Mouse (Mus musculus) kidney, postnatal 0 days (tissue): Measurements from ENCODE around the gene Hps6. TPM values are rescaled to one million over a fixed set of nuclear protein-coding genes. Genes with fewer than 3 reads are reported as not detected.

Source experiments
- ATAC-seq: fragments of 200-750 bp; cut with Nextera tagmentation; replicated peaks from 2 replicates; pipeline ENCODE4 v1.8.0; 2017; ENCODE audit warnings: low read depth, moderate number of reproducible peaks, moderate TSS enrichment, moderate library complexity; ENCODE audit not compliant: low FRiP score
- DNase-seq: peaks from one replicate; pipeline ENCODE4 v3.0.0-alpha.2; 2016; ENCODE audit warnings: low spot score
- H3K27ac ChIP-seq: fragments of 300-500 bp; sonication (generic); 2 replicates; pipeline ENCODE4 v1.5.1; 2014; ENCODE audit warnings: mild to moderate bottlenecking
- H3K27me3 ChIP-seq: fragments of 300-500 bp; sonication (generic); 2 replicates; pipeline ENCODE4 v1.6.1; 2014; ENCODE audit warnings: low read length, mixed read lengths; ENCODE audit not compliant: insufficient read depth
- H3K36me3 ChIP-seq: fragments of 300-500 bp; sonication (generic); 2 replicates; pipeline ENCODE4 v1.6.1; 2014; ENCODE audit warnings: low read length, mixed read lengths; ENCODE audit not compliant: insufficient read depth
- H3K4me1 ChIP-seq: fragments of 300-500 bp; sonication (generic); replicated peaks from 2 replicates; pipeline ENCODE4 v1.6.1; 2014; ENCODE audit warnings: antibody characterized with exemption, low read length, mixed read lengths; ENCODE audit not compliant: insufficient read depth
- H3K4me2 ChIP-seq: fragments of 300-500 bp; sonication (generic); 2 replicates; pipeline ENCODE4 v1.6.1; 2014; ENCODE audit warnings: mild to moderate bottlenecking, low read length, moderate library complexity, mixed read lengths
- H3K4me3 ChIP-seq: fragments of 300-500 bp; sonication (generic); replicated peaks from 2 replicates; pipeline ENCODE4 v1.5.1; 2014; ENCODE audit warnings: low read depth, low read length
- H3K9ac ChIP-seq: fragments of 300-500 bp; sonication (generic); 2 replicates; pipeline ENCODE4 v1.6.1; 2014; ENCODE audit warnings: low read depth, low read length
- H3K9me3 ChIP-seq: fragments of 300-500 bp; sonication (generic); replicated peaks from 2 replicates; pipeline ENCODE4 v1.6.1; 2016; ENCODE audit warnings: low read length, inconsistent platforms, mixed read lengths
- CTCF ChIP-seq: IDR thresholded peaks from 2 replicates; pipeline ENCODE4 v1.5.1; 2016; ENCODE audit warnings: antibody characterized with exemption, low read depth, mild to moderate bottlenecking, moderate library complexity
- WGBS: fragments of 180-500 bp; shearing (Covaris S2); extraction: QIAGEN DNeasy Blood & Tissue Kit; methylation state at CpG from one replicate; pipeline ENCODE4 v1.1.7; 2014; 5-methylcytosine and 5-hydroxymethylcytosine counted together
- polyA plus RNA-seq: library from polyadenylated mRNA; unstranded; fragments of >200 nt; fragmentation: Nextera tagmentation; extraction: Ambion mirVana; gene quantifications from 2 replicates; pipeline ENCODE4 v1.2.1, GENCODE M21; 2015

The Hps6 gene
- polyA plus RNA-seq, 1 experiment from 2014 or later = 7.2 TPM

GRCm38 (mm10) chr19:45993981-45994737 lies 9.1 kb upstream of the Hps6 start:
- H3K4me1 ChIP-seq = no peaks in the 10 kb centered on the region
- H3K27me3 ChIP-seq = no peaks in the 10 kb centered on the region
- H3K4me3 ChIP-seq = no peak overlapping the region
- no peak overlapping the region for H3K4me2 ChIP-seq
- no peak overlapping the region for H3K9ac ChIP-seq
- H3K27ac ChIP-seq = no peak overlapping the region
- no peaks in the 10 kb centered on the region for H3K36me3 ChIP-seq
- DNase-seq = no peak
- WGBS = 93% methylated on average over 13 of the region's 13 CpGs
- H3K9me3 ChIP-seq = no peaks in the 10 kb centered on the region
- no peak for ATAC-seq
- TF ChIP-seq CTCF = no peak

GRCm38 (mm10) chr19:45997365-45997764 lies 5.9 kb upstream of the Hps6 start:
- Histone ChIP-seq H3K4me2 (peak overlapping the region; percentile 75), H3K4me3 (peak overlapping the region; percentile 72), H3K4me1 (no peaks in the 10 kb centered on the region), H3K9me3 (no peaks in the 10 kb centered on the region), H3K36me3 (no peaks in the 10 kb centered on the region), H3K27me3 (no peaks in the 10 kb centered on the region), H3K9ac (peak overlapping the region; percentile 86), H3K27ac (peak overlapping the region; percentile 98)
- DNase-seq (peak; percentile 13), ATAC-seq (no peak)
- 60% methylated on average over 5 of the region's 5 CpGs for WGBS
- TF ChIP-seq CTCF = no peak

GRCm38 (mm10) chr19:45997785-45998693 lies 5.3 kb upstream of the Hps6 start, which contains the start of gene Armh3:
Gene Armh3, minus strand, starts transcription at chr19:45998488.
- Histone ChIP-seq H3K9me3 (no peaks in the 10 kb centered on the region), H3K4me2 (peak within 1 kb of the TSS; percentile 75), H3K27me3 (no peaks in the 10 kb centered on the region), H3K9ac (peak within 1 kb of the TSS; percentile 86), H3K4me3 (peak within 1 kb of the TSS; percentile 72), H3K36me3 (no peaks in the 10 kb centered on the region), H3K4me1 (no peaks in the 10 kb centered on the region), H3K27ac (peak within 1 kb of the TSS; percentile 98)
- WGBS = under 1% methylated on average over 75 of the region's 76 CpGs
- TF ChIP-seq CTCF = peak; percentile 15; the same call in 1 of the 2 replicates
- ATAC-seq (peak; percentile 95), DNase-seq (peak; percentile 98)

- Histone ChIP-seq H3K9ac (no peak overlapping the region; the same call in 1 of the 2 replicates), H3K4me2 (peak overlapping the region; percentile 75), H3K27me3 (no peaks in the 10 kb centered on the region), H3K27ac (no peak overlapping the region), H3K4me3 (peak overlapping the region; percentile 72), H3K4me1 (no peaks in the 10 kb centered on the region), H3K9me3 (no peaks in the 10 kb centered on the region), H3K36me3 (no peaks in the 10 kb centered on the region)
- TF ChIP-seq CTCF = no peak
- ATAC-seq (no peak; the same call in 1 of the 2 replicates), DNase-seq (no peak)
- 7% methylated on average over 8 of the region's 8 CpGs for WGBS
These were observed 4.6 kb upstream of the Hps6 start for GRCm38 (mm10) chr19:45998694-45999217.

- DNase-seq = no peak
- no peak for TF ChIP-seq CTCF
- Histone ChIP-seq H3K27ac (no peak overlapping the region), H3K9me3 (no peaks in the 10 kb centered on the region), H3K4me3 (no peak overlapping the region), H3K4me2 (no peak overlapping the region), H3K36me3 (no peaks in the 10 kb centered on the region), H3K27me3 (no peaks in the 10 kb centered on the region), H3K9ac (no peak overlapping the region), H3K4me1 (peaks cover 6% of the 10 kb centered on the region)
- no peak for ATAC-seq
- WGBS = 65% methylated on average over 1 of the region's 1 CpGs
These were observed 3.9 kb upstream of the Hps6 start for GRCm38 (mm10) chr19:45999378-45999777.

GRCm38 (mm10) chr19:46002279-46002678 lies 1.0 kb upstream of the Hps6 start:
- H3K4me2 ChIP-seq = no peak overlapping the region
- H3K36me3 ChIP-seq = 0 out of 2 replicates have a peak, but pooled peaks cover 5% of the 10 kb centered on the region
- H3K9me3 ChIP-seq = no peaks in the 10 kb centered on the region
- no peak for TF ChIP-seq CTCF
- peaks cover 12% of the 10 kb centered on the region for H3K4me1 ChIP-seq
- H3K9ac ChIP-seq = no peak overlapping the region
- DNase-seq (no peak), ATAC-seq (no peak)
- H3K27me3 ChIP-seq = no peaks in the 10 kb centered on the region
- no peak overlapping the region for H3K27ac ChIP-seq
- 81% methylated on average over 9 of the region's 9 CpGs for WGBS
- no peak overlapping the region for H3K4me3 ChIP-seq
